ENCODE assay signal across 17 mouse cellular contexts in genomic region chr5:116766261-116766660, GRCm38 (mm10).
"Had no signal": no experiment of that assay in that cellular context is flagged by ENCODE, and none has a peak within 500 bp of the region (broad histone marks: within the 10 kb centered on the region; RNA-seq: fewer than 3 reads in every experiment).

No protein-coding gene starts in this region.

- DNase-seq: lung, adult 18-20 months; lung, embryonic 14.5 days; lung, postnatal 10 days; lung, postnatal 4 days; retina, postnatal 1 day; right cerebral cortex, adult 18-20 months; right cerebral cortex, postnatal 25 days; right cerebral cortex, postnatal 4 days; spleen, adult 18-20 months; thymus, adult 18-20 months; thymus, postnatal 14 days; thymus, postnatal 36 days had no signal

- H3K4me1 ChIP-seq: midbrain, embryonic 13.5 days; midbrain, embryonic 15.5 days; neural tube, embryonic 13.5 days; neural tube, embryonic 15.5 days had no signal

- H3K9me3 ChIP-seq: midbrain, embryonic 15.5 days; neural tube, embryonic 13.5 days; neural tube, embryonic 15.5 days had no signal

- H3K4me3 ChIP-seq: midbrain, embryonic 13.5 days; midbrain, embryonic 15.5 days; neural tube, embryonic 13.5 days; neural tube, embryonic 15.5 days had no signal

- H3K27ac ChIP-seq: midbrain, embryonic 13.5 days; midbrain, embryonic 15.5 days; neural tube, embryonic 13.5 days; neural tube, embryonic 15.5 days had no signal

- H3K27me3 ChIP-seq: midbrain, embryonic 13.5 days; neural tube, embryonic 13.5 days; neural tube, embryonic 15.5 days had no signal

- ATAC-seq: midbrain, embryonic 13.5 days; midbrain, embryonic 15.5 days had no signal

- H3K9ac ChIP-seq: lung, embryonic 14.5 days; midbrain, embryonic 13.5 days; midbrain, embryonic 15.5 days; neural tube, embryonic 13.5 days; neural tube, embryonic 15.5 days had no signal

- H3K36me3 ChIP-seq: midbrain, embryonic 13.5 days; midbrain, embryonic 15.5 days; neural tube, embryonic 13.5 days; neural tube, embryonic 15.5 days had no signal

- H3K4me2 ChIP-seq: lung, embryonic 14.5 days; midbrain, embryonic 11.5 days; midbrain, embryonic 13.5 days; midbrain, embryonic 15.5 days; neural tube, embryonic 13.5 days; neural tube, embryonic 15.5 days had no signal
